Mouse (Mus musculus) limb, embryonic 14.5 days (tissue): ENCODE data around the gene Gucy2g. TPM values are rescaled to one million over a fixed set of nuclear protein-coding genes. Genes with fewer than 3 reads are reported as not detected.

Source experiments
- ATAC-seq: fragments of 200-750 bp; cut with Nextera tagmentation; 2 replicates; pipeline ENCODE4 v1.8.0; 2017; ENCODE audit warnings: low read depth, moderate number of reproducible peaks, moderate TSS enrichment; ENCODE audit not compliant: low FRiP score
- DNase-seq: peaks from one replicate; pipeline ENCODE4 v3.0.0-alpha.2; 2015; ENCODE audit warnings: low spot score
- H3K27ac ChIP-seq: fragments of 300-500 bp; sonication (generic); replicated peaks from 2 replicates; pipeline ENCODE4 v1.5.1; 2014; ENCODE audit warnings: low read depth, mild to moderate bottlenecking, low read length, moderate library complexity, mixed read lengths
- H3K27me3 ChIP-seq: fragments of 300-500 bp; sonication (generic); 2 replicates; pipeline ENCODE4 v1.6.1; 2014; ENCODE audit warnings: low read length, mixed read lengths; ENCODE audit not compliant: control insufficient read depth, insufficient read depth
- H3K36me3 ChIP-seq: fragments of 300-500 bp; sonication (generic); 2 replicates; pipeline ENCODE4 v1.6.1; 2014; ENCODE audit warnings: mild to moderate bottlenecking, low read length, moderate library complexity, mixed read lengths; ENCODE audit not compliant: control insufficient read depth, insufficient read depth
- H3K4me1 ChIP-seq: fragments of 300-500 bp; sonication (generic); 2 replicates; pipeline ENCODE4 v1.6.1; 2014; ENCODE audit warnings: antibody characterized with exemption, low read length, mixed read lengths; ENCODE audit not compliant: control insufficient read depth, insufficient read depth
- H3K4me2 ChIP-seq: fragments of 300-500 bp; sonication (generic); replicated peaks from 2 replicates; pipeline ENCODE4 v1.6.1; 2014; ENCODE audit warnings: low read depth, mild to moderate bottlenecking, low read length, moderate library complexity; ENCODE audit not compliant: severe bottlenecking
- H3K4me3 ChIP-seq: fragments of 300-500 bp; sonication (generic); replicated peaks from 2 replicates; pipeline ENCODE4 v1.5.1; 2014; ENCODE audit warnings: low read length
- H3K9ac ChIP-seq: fragments of 300-500 bp; sonication (generic); 2 replicates; pipeline ENCODE4 v1.6.1; 2014; ENCODE audit warnings: mild to moderate bottlenecking, low read depth, low read length, moderate library complexity; ENCODE audit not compliant: severe bottlenecking
- H3K9me3 ChIP-seq: fragments of 300-500 bp; sonication (generic); 2 replicates; pipeline ENCODE4 v1.6.1; 2016; ENCODE audit warnings: low read length; ENCODE audit not compliant: control insufficient read depth
- POLR2A ChIP-seq: fragments of 200-500 bp; IDR thresholded peaks from 2 replicates; pipeline ENCODE4 v1.8.0; 2012; ENCODE audit warnings: inconsistent platforms, mild to moderate bottlenecking, moderate library complexity, borderline replicate concordance; ENCODE audit not compliant: insufficient read depth, insufficient read length; ENCODE audit errors: extremely low read depth
- WGBS: fragments of 180-500 bp; shearing (Covaris S2); extraction: QIAGEN DNeasy Blood & Tissue Kit; methylation state at CpG from one replicate; pipeline ENCODE4 v1.1.7; 2014; 5-methylcytosine and 5-hydroxymethylcytosine counted together
- polyA plus RNA-seq, 2 experiments: library from polyadenylated mRNA; depleted of rRNA in 1 of 2; stranded (reverse) in 1 of 2; unstranded in 1 of 2; fragments of >200 nt; fragmentation: Nextera tagmentation in 1 of 2; extraction: Ambion mirVana in 1 of 2; gene quantifications; 2 replicates each; pipeline versions ENCODE4 v1.2.1 to v1.2.3; 2012 to 2014

The Gucy2g gene
- polyA plus RNA-seq, 2 experiments = 0.11 TPM; not detected in 1

- no peaks in the 10 kb centered on the region for H3K4me1 ChIP-seq
- 76% methylated on average over 3 of the region's 3 CpGs for whole genome bisulfite sequencing
- DNase-seq (no peak), ATAC-seq (no peak)
- no peak overlapping the region for H3K9ac ChIP-seq
- TF ChIP-seq POLR2A = no peak
- H3K27me3 ChIP-seq = no peaks in the 10 kb centered on the region
- no peak overlapping the region for H3K4me2 ChIP-seq
- no peaks in the 10 kb centered on the region for H3K36me3 ChIP-seq
- H3K27ac ChIP-seq = no peak overlapping the region
- no peak overlapping the region for H3K4me3 ChIP-seq
- H3K9me3 ChIP-seq = no peaks in the 10 kb centered on the region
Measured at GRCm38 (mm10) chr19:55265269-55265668, 24.2 kb upstream of the Gucy2g start.

GRCm38 (mm10) chr19:55260389-55261184 is 19.6 kb upstream of the Gucy2g start:
- Histone ChIP-seq H3K4me3 (no peak overlapping the region), H3K4me1 (no peaks in the 10 kb centered on the region), H3K27me3 (no peaks in the 10 kb centered on the region), H3K9me3 (no peaks in the 10 kb centered on the region), H3K4me2 (no peak overlapping the region), H3K36me3 (no peaks in the 10 kb centered on the region), H3K27ac (no peak overlapping the region), H3K9ac (no peak overlapping the region)
- no peak for DNase-seq
- 67% methylated on average over 12 of the region's 12 CpGs for WGBS
- no peak for ATAC-seq
- no peak for TF ChIP-seq POLR2A

- TF ChIP-seq POLR2A = no peak
- H3K4me1 ChIP-seq = 0 out of 2 replicates have a peak, but pooled peaks cover 5% of the 10 kb centered on the region
Measured at GRCm38 (mm10) chr19:55258514-55258913, 17.5 kb upstream of the Gucy2g start.

GRCm38 (mm10) chr19:55257656-55258375 is 16.8 kb upstream of the Gucy2g start:
- 88% methylated on average over 5 of the region's 5 CpGs for WGBS
- ATAC-seq = no peak
- H3K9me3 ChIP-seq = no peaks in the 10 kb centered on the region
- no peak overlapping the region for H3K27ac ChIP-seq
- H3K9ac ChIP-seq = no peak overlapping the region
- H3K4me1 ChIP-seq = 0 out of 2 replicates have a peak, but pooled peaks cover 5% of the 10 kb centered on the region
- no peaks in the 10 kb centered on the region for H3K27me3 ChIP-seq
- H3K36me3 ChIP-seq = no peaks in the 10 kb centered on the region
- DNase-seq = no peak
- TF ChIP-seq POLR2A = no peak
- no peak overlapping the region for H3K4me3 ChIP-seq
- H3K4me2 ChIP-seq = no peak overlapping the region

More at GRCm38 (mm10) chr19:55258514-55258913, 17.5 kb upstream of the Gucy2g start:
- no peak overlapping the region for H3K4me3 ChIP-seq
- no peak for ATAC-seq
- H3K9ac ChIP-seq = no peak overlapping the region
- H3K9me3 ChIP-seq = no peaks in the 10 kb centered on the region
- 91% methylated on average over 5 of the region's 5 CpGs for WGBS
- H3K4me2 ChIP-seq = no peak overlapping the region
- H3K36me3 ChIP-seq = no peaks in the 10 kb centered on the region
- DNase-seq = no peak
- no peak overlapping the region for H3K27ac ChIP-seq
- H3K27me3 ChIP-seq = no peaks in the 10 kb centered on the region

GRCm38 (mm10) chr19:55256156-55256555 is 15.1 kb upstream of the Gucy2g start:
- H3K9me3 ChIP-seq = no peaks in the 10 kb centered on the region
- 84% methylated on average over 9 of the region's 9 CpGs for WGBS
- H3K36me3 ChIP-seq = no peaks in the 10 kb centered on the region
- no peak overlapping the region for H3K4me2 ChIP-seq
- 0 out of 2 replicates have a peak, but pooled peaks cover 5% of the 10 kb centered on the region for H3K4me1 ChIP-seq
- DNase-seq (no peak), ATAC-seq (no peak)
- no peak for TF ChIP-seq POLR2A
- no peaks in the 10 kb centered on the region for H3K27me3 ChIP-seq
- H3K4me3 ChIP-seq = no peak overlapping the region
- H3K27ac ChIP-seq = no peak overlapping the region
- no peak overlapping the region for H3K9ac ChIP-seq
